Mouse (Mus musculus) kidney, adult 2 months (tissue): Measurements from ENCODE around the gene Kif1b.
"Not testable (repeated sequence)": the region's sequence is repeated elsewhere in the genome, so short reads cannot be mapped to it uniquely, and the experiment has no call there.

ENCODE experiments used
- CTCF ChIP-seq: fragments of 200-500 bp; conservative IDR thresholded peaks from 2 replicates; pipeline ENCODE4 v1.5.1; 2011; ENCODE audit warnings: low read depth, mild to moderate bottlenecking, control low read depth, low read length, moderate library complexity, mixed read lengths; ENCODE audit not compliant: insufficient read depth, insufficient read length
- POLR2A ChIP-seq: fragments of 200-500 bp; IDR thresholded peaks from one replicate; pipeline ENCODE4 v1.6.1; 2011; ENCODE audit warnings: low read depth, low read length, control low read depth

DNA sequence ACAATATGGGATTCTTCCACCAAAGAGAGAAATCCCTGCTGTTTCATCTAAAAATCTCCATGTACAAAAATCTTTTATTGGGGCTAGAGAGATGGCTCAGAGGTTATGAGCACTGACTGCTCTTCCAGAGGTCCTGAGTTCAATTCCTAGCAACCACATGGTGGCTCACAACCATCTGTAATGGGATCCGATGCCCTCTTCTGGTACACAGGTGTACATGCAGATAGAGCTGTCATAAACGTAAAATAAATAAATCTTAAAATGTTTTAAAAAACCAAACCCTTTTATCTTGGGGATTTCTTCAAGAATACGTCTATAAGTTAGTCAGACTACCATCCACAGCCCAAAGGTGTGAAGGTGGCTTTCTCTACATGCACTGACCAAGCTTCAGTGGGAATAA, 78.8 kb downstream of the Kif1b start:
- TF ChIP-seq POLR2A, CTCF: not testable (repeated sequence)
